Mouse (Mus musculus) kidney, postnatal 0 days (tissue): ENCODE results near the gene Tmem205. TPM values are rescaled to one million over a fixed set of nuclear protein-coding genes. Genes with fewer than 3 reads are reported as not detected.

Source experiments
- ATAC-seq: fragments of 200-750 bp; cut with Nextera tagmentation; replicated peaks from 2 replicates; pipeline ENCODE4 v1.8.0; 2017; ENCODE audit warnings: low read depth, moderate number of reproducible peaks, moderate TSS enrichment, moderate library complexity; ENCODE audit not compliant: low FRiP score
- DNase-seq: peaks from one replicate; pipeline ENCODE4 v3.0.0-alpha.2; 2016; ENCODE audit warnings: low spot score
- H3K27ac ChIP-seq: fragments of 300-500 bp; sonication (generic); 2 replicates; pipeline ENCODE4 v1.5.1; 2014; ENCODE audit warnings: mild to moderate bottlenecking
- H3K27me3 ChIP-seq: fragments of 300-500 bp; sonication (generic); 2 replicates; pipeline ENCODE4 v1.6.1; 2014; ENCODE audit warnings: low read length, mixed read lengths; ENCODE audit not compliant: insufficient read depth
- H3K36me3 ChIP-seq: fragments of 300-500 bp; sonication (generic); 2 replicates; pipeline ENCODE4 v1.6.1; 2014; ENCODE audit warnings: low read length, mixed read lengths; ENCODE audit not compliant: insufficient read depth
- H3K4me1 ChIP-seq: fragments of 300-500 bp; sonication (generic); replicated peaks from 2 replicates; pipeline ENCODE4 v1.6.1; 2014; ENCODE audit warnings: antibody characterized with exemption, low read length, mixed read lengths; ENCODE audit not compliant: insufficient read depth
- H3K4me2 ChIP-seq: fragments of 300-500 bp; sonication (generic); 2 replicates; pipeline ENCODE4 v1.6.1; 2014; ENCODE audit warnings: mild to moderate bottlenecking, low read length, moderate library complexity, mixed read lengths
- H3K4me3 ChIP-seq: fragments of 300-500 bp; sonication (generic); replicated peaks from 2 replicates; pipeline ENCODE4 v1.5.1; 2014; ENCODE audit warnings: low read depth, low read length
- H3K9ac ChIP-seq: fragments of 300-500 bp; sonication (generic); 2 replicates; pipeline ENCODE4 v1.6.1; 2014; ENCODE audit warnings: low read depth, low read length
- H3K9me3 ChIP-seq: fragments of 300-500 bp; sonication (generic); replicated peaks from 2 replicates; pipeline ENCODE4 v1.6.1; 2016; ENCODE audit warnings: low read length, inconsistent platforms, mixed read lengths
- CTCF ChIP-seq: IDR thresholded peaks from 2 replicates; pipeline ENCODE4 v1.5.1; 2016; ENCODE audit warnings: antibody characterized with exemption, low read depth, mild to moderate bottlenecking, moderate library complexity
- WGBS: fragments of 180-500 bp; shearing (Covaris S2); extraction: QIAGEN DNeasy Blood & Tissue Kit; methylation state at CpG from one replicate; pipeline ENCODE4 v1.1.7; 2014; 5-methylcytosine and 5-hydroxymethylcytosine counted together
- polyA plus RNA-seq: library from polyadenylated mRNA; unstranded; fragments of >200 nt; fragmentation: Nextera tagmentation; extraction: Ambion mirVana; gene quantifications from 2 replicates; pipeline ENCODE4 v1.2.1, GENCODE M21; 2015

The Tmem205 gene
- polyA plus RNA-seq, 1 experiment from 2014 or later, result 83.7 TPM

- Histone ChIP-seq H3K4me3 (no peak overlapping the region), H3K4me2 (no peak overlapping the region), H3K4me1 (0 out of 2 replicates have a peak, but pooled peaks cover 3% of the 10 kb centered on the region), H3K9ac (no peak overlapping the region), H3K36me3 (no peaks in the 10 kb centered on the region), H3K27me3 (no peaks in the 10 kb centered on the region), H3K9me3 (no peaks in the 10 kb centered on the region), H3K27ac (no peak overlapping the region)
- ATAC-seq (no peak), DNase-seq (no peak)
- no peak for TF ChIP-seq CTCF
- 53% methylated on average over 12 of the region's 12 CpGs for WGBS
Observed at GRCm38 (mm10) chr9:21932445-21933137, 5.2 kb upstream of the Tmem205 start.

DNA sequence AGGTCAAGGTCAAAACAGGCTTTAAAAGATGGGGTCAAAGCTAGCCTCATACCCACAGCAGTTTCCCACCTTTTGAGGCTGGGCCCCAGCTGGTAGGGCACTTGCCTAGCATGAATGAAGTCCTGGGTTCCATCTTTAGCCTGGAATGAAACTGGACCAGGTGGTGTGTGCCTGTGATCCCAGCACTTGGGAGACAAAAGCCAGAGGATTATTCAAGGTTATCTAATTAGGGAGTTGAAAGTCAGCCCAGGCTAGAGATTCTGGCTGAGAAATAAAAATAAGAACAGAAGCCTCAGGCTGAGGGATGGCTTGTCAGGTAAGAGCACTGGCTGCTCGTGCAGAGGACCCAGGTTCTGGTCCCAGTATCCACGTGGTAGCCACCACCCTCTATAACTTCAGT lies 4.7 kb upstream of the Tmem205 start:
- Histone ChIP-seq H3K4me1 (0 out of 2 replicates have a peak, but pooled peaks cover under 1% of the 10 kb centered on the region), H3K27ac (no peak overlapping the region), H3K4me2 (no peak overlapping the region), H3K9me3 (no peaks in the 10 kb centered on the region), H3K4me3 (no peak overlapping the region), H3K27me3 (no peaks in the 10 kb centered on the region), H3K36me3 (no peaks in the 10 kb centered on the region), H3K9ac (no peak overlapping the region)
- TF ChIP-seq CTCF, result no peak
- DNase-seq (no peak), ATAC-seq (no peak)
- 67% methylated on average over 2 of the region's 2 CpGs for WGBS

DNA sequence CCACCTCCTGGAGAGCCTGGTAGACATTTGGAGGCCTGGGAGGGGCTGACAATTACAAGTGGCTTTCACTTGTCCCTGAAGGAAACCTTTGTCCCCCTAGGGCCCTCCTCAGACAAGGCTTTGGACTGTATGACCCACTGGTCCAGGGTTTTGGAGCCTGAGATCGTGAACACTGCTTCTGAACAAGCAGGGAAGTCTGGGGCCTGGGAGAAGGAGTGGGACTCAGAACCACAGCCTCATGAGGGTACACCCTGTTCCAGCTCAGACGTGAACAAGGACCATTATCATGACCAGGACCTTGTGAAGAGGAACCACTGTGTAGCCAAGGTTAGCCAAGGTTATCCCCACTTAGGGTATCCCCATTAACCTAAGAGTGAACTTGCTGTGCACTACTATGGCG lies 1.9 kb upstream of the Tmem205 start:
- ATAC-seq, result no peak
- Histone ChIP-seq H3K9ac (no peak overlapping the region), H3K4me2 (no peak overlapping the region), H3K27me3 (no peaks in the 10 kb centered on the region), H3K27ac (no peak overlapping the region), H3K36me3 (no peaks in the 10 kb centered on the region), H3K9me3 (no peaks in the 10 kb centered on the region), H3K4me3 (no peak overlapping the region), H3K4me1 (0 out of 2 replicates have a peak, but pooled peaks cover 3% of the 10 kb centered on the region)
- no peak for DNase-seq
- TF ChIP-seq CTCF, result no peak
- WGBS, result 74% methylated on average over 3 of the region's 3 CpGs

GRCm38 (mm10) chr9:21926784-21927183 lies 572 bp downstream of the Tmem205 start:
- H3K4me3 ChIP-seq, result peak overlapping the region; percentile 54
- H3K4me1 ChIP-seq, result 0 out of 2 replicates have a peak, but pooled peaks cover 3% of the 10 kb centered on the region
- DNase-seq, result peak; percentile 25
- H3K27me3 ChIP-seq, result no peaks in the 10 kb centered on the region
- H3K9me3 ChIP-seq, result no peaks in the 10 kb centered on the region
- H3K9ac ChIP-seq, result peak overlapping the region; percentile 66
- no peak for ATAC-seq
- H3K36me3 ChIP-seq, result no peaks in the 10 kb centered on the region
- WGBS, result 1% methylated on average over 6 of the region's 6 CpGs
- no peak for TF ChIP-seq CTCF
- peak overlapping the region; percentile 72 for H3K27ac ChIP-seq
- peak overlapping the region; percentile 70 for H3K4me2 ChIP-seq

DNA sequence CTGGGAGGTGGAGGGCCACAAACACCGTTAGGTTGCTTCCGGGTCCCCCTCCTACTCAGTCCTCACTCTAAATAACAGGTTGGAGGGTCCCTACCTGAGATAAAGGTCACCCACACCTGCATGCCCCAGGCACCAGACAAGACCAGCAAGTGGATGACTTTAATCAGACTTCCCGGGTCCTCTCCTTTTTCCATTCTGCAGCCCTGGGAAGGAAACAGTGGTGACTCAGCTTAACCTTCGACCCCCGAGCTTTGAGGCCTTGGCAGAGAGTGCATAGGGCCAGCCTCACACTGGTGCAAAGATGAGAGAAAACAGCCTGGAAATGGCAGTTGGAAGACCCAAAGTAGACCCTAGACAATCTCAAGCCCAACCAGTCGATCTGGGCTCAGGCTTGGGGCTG lies 1.2 kb downstream of the Tmem205 start:
- Histone ChIP-seq H3K9me3 (no peaks in the 10 kb centered on the region), H3K27me3 (no peaks in the 10 kb centered on the region), H3K27ac (peak overlapping the region; percentile 72; the same call in 1 of the 2 replicates), H3K4me1 (0 out of 2 replicates have a peak, but pooled peaks cover 3% of the 10 kb centered on the region), H3K9ac (no peak overlapping the region), H3K4me2 (peak overlapping the region; percentile 70), H3K4me3 (0 out of 2 replicates have a peak overlapping the region, but pooled peaks have one; percentile 54), H3K36me3 (no peaks in the 10 kb centered on the region)
- no peak for TF ChIP-seq CTCF
- ATAC-seq (no peak), DNase-seq (no peak)
- 71% methylated on average over 6 of the region's 6 CpGs for WGBS

DNA sequence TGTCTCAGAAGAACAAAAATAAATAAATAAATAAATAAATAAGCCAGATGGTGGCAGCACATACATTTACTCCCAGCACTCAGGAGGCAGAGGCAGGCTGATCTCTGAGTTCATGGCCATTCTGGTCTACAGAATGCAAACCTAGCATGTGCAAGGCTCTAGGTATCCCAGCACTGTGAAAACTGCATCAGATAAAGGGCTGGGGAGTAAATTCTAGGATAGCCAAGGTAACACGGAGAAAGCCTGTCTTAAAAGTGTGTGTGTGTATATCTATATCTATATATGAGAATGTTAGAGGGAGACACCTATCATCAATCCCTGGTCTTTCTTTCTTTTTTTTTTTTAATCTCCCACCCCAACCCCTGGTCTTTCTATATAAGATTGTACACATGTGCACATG lies 1.9 kb downstream of the Tmem205 start:
- Histone ChIP-seq H3K9me3 (no peaks in the 10 kb centered on the region), H3K36me3 (no peaks in the 10 kb centered on the region), H3K27me3 (no peaks in the 10 kb centered on the region), H3K4me1 (0 out of 2 replicates have a peak, but pooled peaks cover 3% of the 10 kb centered on the region), H3K4me2 (no peak overlapping the region), H3K27ac (no peak overlapping the region), H3K9ac (no peak overlapping the region), H3K4me3 (no peak overlapping the region)
- DNase-seq (no peak), ATAC-seq (no peak)
- 97% methylated on average over 1 of the region's 1 CpGs for WGBS
- TF ChIP-seq CTCF, result no peak
